Mouse (Mus musculus): ENCODE measurements at regions not wholly inside any gene's neighbourhood (a gene's known extent, or its start where the extent isn't known, plus 50 kb on each side); places are given as distances from the start of the nearest gene placed in this dataset.

- in situ Hi-C loops (cut with MboI, MseI): loop anchor here in 1 of 2 experiments (10.0 kb wide), 1 partner anchor 1104 kb away; no protein-coding TSS in a partner anchor
These were observed 179.1 kb upstream of the Pcdh10 start for GRCm38 (mm10) chr3:45198994-45199589.

GRCm38 (mm10) chr3:45204392-45205043 lies 173.7 kb upstream of the Pcdh10 start:
- in situ Hi-C loops (cut with MboI, MseI): no loop called here

- in situ Hi-C loops (cut with MboI, MseI): no loop called here
These were observed 146.4 kb upstream of the Pcdh10 start for GRCm38 (mm10) chr3:45231641-45232433.

GRCm38 (mm10) chr3:45238457-45238856 lies 139.7 kb upstream of the Pcdh10 start:
- in situ Hi-C loops (cut with MboI, MseI): no loop called here

- in situ Hi-C loops (cut with MboI, MseI): no loop called here
These were observed 132.7 kb upstream of the Pcdh10 start for GRCm38 (mm10) chr3:45245456-45245855.

- in situ Hi-C loops (cut with MboI, MseI): no loop called here
These were observed 131.6 kb upstream of the Pcdh10 start for GRCm38 (mm10) chr3:45246601-45247000.

GRCm38 (mm10) chr3:45276783-45277182 lies 101.4 kb upstream of the Pcdh10 start:
- in situ Hi-C loops (cut with MboI, MseI): no loop called here

- in situ Hi-C loops (cut with MboI, MseI): no loop called here
These were observed 80.8 kb upstream of the Pcdh10 start for GRCm38 (mm10) chr3:45297242-45297853.

GRCm38 (mm10) chr3:45319257-45319656 lies 58.9 kb upstream of the Pcdh10 start:
- in situ Hi-C loops (cut with MboI, MseI): no loop called here
